18 mouse cellular contexts compared by ENCODE assay signal in genomic region chr7:137262330-137262729, GRCm38 (mm10). TPM values are rescaled to one million over a fixed set of nuclear protein-coding genes. Genes with fewer than 3 reads are reported as not detected.
"Had no signal": no experiment of that assay in that cellular context is flagged by ENCODE, and none has a peak within 500 bp of the region (broad histone marks: within the 10 kb centered on the region; RNA-seq: fewer than 3 reads in every experiment).

No protein-coding gene starts in this region.

- H3K4me2 ChIP-seq: liver, embryonic 15.5 days; lung, embryonic 15.5 days; midbrain, embryonic 12.5 days; neural tube, embryonic 13.5 days; stomach, embryonic 15.5 days had no signal

- H3K4me1 ChIP-seq: liver, embryonic 15.5 days; lung, embryonic 15.5 days; megakaryocyte, embryonic 14.5 days had no signal

- ATAC-seq: liver, postnatal 0 days; lung, postnatal 0 days had no signal

- DNase-seq: liver, postnatal 0 days; lung, adult 2 months; lung, postnatal 14 days; lung, postnatal 36 days; midbrain, embryonic 14.5 days; right cerebral cortex, postnatal 14 days; thymus, adult 2 months; thymus, postnatal 25 days; thymus, postnatal 4 days had no signal

- H3K27me3 ChIP-seq: neural tube, embryonic 13.5 days had no signal

- H3K36me3 ChIP-seq: liver, embryonic 15.5 days; lung, embryonic 15.5 days; midbrain, embryonic 12.5 days; neural tube, embryonic 13.5 days; stomach, embryonic 15.5 days had no signal

- H3K9me3 ChIP-seq: liver, embryonic 15.5 days; lung, embryonic 15.5 days; megakaryocyte, embryonic 14.5 days; midbrain, embryonic 12.5 days; neural tube, embryonic 13.5 days; stomach, embryonic 15.5 days had no signal

- H3K9ac ChIP-seq: liver, embryonic 15.5 days; liver, postnatal 0 days; lung, embryonic 15.5 days; midbrain, embryonic 12.5 days; stomach, embryonic 15.5 days had no signal

- H3K4me3 ChIP-seq: liver, embryonic 15.5 days; lung, embryonic 15.5 days; megakaryocyte, embryonic 14.5 days; midbrain, embryonic 12.5 days; neural tube, embryonic 13.5 days; stomach, embryonic 15.5 days had no signal

- H3K27ac ChIP-seq: liver, embryonic 15.5 days; lung, embryonic 15.5 days; macrophage; midbrain, embryonic 12.5 days; stomach, embryonic 15.5 days; stomach, postnatal 0 days had no signal

RNA-seq across cellular contexts. Expression of gene Ebf3, which starts 51.9 kb away (rescaled TPM):
- polyA plus RNA-seq: liver, postnatal 0 days; lung, postnatal 0 days; macrophage had no signal
